Mouse (Mus musculus): ENCODE measurements around the gene Chst1.

The Chst1 gene

DNA sequence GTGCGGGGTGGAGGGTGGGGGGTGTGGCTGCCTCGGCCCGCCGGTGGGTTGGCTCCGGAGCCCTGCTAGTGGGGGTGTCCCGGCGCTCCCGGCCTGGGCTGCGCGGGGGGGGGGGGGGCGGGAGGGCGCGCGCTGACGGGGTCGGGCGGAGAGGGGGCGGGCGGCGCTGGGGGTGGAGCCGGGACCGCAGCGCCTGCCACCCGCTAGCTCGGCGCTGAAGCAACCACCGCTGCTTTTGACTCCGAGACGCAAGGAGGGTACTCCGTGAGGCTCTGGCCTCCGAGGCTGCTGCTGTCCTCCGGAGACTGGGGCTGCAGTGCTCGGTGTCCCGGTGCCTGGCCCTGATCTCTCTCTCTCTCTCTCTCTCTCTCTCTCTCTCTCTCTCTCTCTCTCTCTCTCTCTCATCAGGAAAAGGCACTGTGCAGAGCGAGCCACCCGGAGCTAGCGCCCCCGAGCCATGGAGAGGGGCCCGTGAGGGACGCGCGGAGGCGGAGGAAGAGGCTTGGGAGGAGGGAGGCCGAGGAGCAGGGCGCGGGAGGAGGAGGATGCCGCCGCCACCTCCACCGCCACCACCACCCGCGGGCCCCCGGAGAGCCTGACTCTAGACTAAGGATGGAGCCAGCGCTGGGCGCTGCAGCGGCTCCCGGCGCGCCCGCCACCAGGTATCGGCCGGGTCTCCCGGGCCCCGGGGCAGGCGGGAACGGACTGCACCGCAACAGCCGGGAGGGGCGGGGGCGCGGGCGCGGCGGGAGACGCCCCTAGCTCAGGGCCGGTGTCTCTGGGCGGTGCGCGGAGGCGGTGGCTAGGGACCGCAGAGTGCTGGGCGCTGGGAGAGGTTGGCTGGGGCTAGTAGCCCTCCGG lies at the start of gene Chst1:
Gene Chst1, plus strand, starts transcription at position 221 of the 861 bp plus-strand sequence.
- no peak for DNase-seq (ENCODE audit: low spot score)

- no peak for DNase-seq (ENCODE audit: low spot score)
Observed at GRCm38 (mm10) chr2:92550051-92550450, 49.5 kb upstream of the Chst1 start.

- no peak for DNase-seq (ENCODE audit: low spot score)
Observed at GRCm38 (mm10) chr2:92554536-92554935, 45.0 kb upstream of the Chst1 start.

DNA sequence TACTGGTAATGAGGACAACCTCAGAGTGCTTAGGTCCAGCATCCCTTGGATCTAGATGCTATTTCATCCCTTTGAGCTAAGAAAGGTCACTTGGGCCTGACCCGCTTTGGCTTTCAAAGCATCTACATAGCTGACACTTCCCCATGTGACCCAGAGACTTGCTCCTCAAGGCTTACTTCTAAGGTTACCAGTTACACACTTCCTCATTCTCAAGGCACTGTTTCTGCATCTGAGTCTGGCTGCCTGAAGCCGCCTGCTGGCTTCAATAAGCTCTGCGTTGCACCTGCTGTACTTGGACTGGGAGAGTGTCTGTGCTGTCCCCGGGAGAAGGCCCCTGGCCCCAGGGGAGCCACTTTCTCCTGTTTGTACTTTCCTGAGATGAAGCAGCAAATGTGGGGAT lies 36.6 kb upstream of the Chst1 start:
- no peak for DNase-seq (ENCODE audit: low spot score)

- no peak for DNase-seq (ENCODE audit: low spot score)
Observed at GRCm38 (mm10) chr2:92570623-92571022, 28.9 kb upstream of the Chst1 start.

DNA sequence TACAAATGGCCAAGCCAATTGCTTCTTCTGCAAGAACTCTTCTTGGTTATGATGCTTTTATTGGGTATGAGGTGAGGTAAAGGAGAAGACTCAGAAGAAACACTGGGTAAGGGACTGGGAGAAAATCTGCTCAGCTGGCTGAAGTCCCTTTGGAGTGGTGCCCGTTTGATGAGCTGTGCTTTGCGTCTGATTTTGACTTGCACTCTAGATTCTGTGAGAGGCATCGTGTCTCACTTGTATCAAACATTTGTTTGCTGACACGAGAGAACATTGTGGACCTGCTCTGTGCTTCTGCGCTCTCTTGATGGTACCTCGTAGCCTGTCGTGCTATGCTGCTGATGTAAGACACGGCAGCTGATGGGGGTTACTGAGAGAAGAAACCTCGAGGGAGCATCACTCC lies 21.7 kb upstream of the Chst1 start:
- DNase-seq (ENCODE audit: low spot score): no peak

DNA sequence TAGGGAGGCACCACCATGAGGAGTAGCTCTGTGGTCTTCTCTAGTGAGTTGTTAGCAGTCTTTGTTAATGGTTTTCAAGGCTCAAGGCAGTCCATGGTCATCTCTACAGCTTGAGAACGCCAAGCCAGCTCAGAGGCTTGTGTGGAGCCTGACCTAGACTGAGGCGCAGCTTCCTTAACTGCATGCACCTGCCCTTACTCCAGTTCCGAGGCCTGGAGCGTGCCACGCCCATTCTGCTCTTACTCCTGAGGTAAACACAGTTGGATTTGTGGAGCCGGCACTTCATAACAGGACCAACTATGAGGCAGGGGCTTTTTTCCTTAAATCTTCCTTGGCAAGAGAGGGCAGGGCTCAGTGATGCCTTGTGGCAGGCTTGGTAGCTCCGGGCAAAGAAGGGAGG lies 18.2 kb upstream of the Chst1 start:
- DNase-seq (ENCODE audit: low spot score): no peak

DNA sequence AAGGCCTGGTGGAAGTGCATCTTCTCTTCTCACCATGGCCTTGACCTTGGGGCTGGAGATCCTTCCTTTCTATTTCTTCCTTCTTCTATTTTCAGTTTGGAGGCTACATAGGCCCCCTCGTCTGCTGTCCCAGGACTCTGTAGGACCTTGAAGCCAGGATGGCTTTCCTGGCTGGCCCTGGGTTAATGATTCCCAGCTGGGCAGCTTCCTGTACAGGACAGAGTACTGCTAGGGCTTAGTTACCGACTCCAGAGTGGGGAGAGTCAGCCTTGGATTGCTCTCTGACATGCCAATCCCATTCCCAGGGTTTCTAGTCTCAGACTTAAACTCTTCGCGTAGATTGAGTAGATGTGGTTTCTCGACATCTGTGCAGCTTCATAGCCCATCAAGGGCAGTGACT lies 16.9 kb upstream of the Chst1 start:
- no peak for DNase-seq (ENCODE audit: low spot score)

- DNase-seq (ENCODE audit: low spot score): no peak
Observed at GRCm38 (mm10) chr2:92587806-92588205, 11.7 kb upstream of the Chst1 start.

GRCm38 (mm10) chr2:92594929-92595730 lies 4.4 kb upstream of the Chst1 start:
- no peak for DNase-seq (ENCODE audit: low spot score)

- DNase-seq (ENCODE audit: low spot score): no peak
Observed at GRCm38 (mm10) chr2:92597291-92597690, 2.2 kb upstream of the Chst1 start.

- DNase-seq (ENCODE audit: low spot score): no peak
Observed at GRCm38 (mm10) chr2:92598941-92599486, 493 bp upstream of the Chst1 start.

GRCm38 (mm10) chr2:92600348-92600670 lies 802 bp downstream of the Chst1 start:
- no peak for DNase-seq (ENCODE audit: low spot score)

DNA sequence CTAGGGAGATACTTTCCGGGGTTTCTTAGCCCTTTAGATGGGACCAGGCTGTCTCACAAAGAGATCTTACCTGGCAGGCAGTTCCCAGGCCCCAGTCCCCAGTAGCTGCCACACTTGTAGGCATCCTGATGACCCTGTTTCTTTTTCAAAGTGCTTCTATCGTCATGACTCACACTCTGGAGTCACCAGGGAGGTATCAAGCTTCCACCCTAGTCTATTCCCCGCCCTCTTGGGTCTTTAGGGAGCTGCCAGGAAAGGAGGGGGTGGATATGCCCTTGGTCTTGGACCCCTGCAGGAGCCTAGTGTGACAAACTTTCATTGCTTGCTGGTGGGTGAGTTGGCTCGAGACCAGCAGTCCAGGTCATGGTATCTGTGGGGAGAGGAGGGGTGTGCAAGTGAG lies 1.7 kb downstream of the Chst1 start:
- no peak for DNase-seq (ENCODE audit: low spot score)

DNA sequence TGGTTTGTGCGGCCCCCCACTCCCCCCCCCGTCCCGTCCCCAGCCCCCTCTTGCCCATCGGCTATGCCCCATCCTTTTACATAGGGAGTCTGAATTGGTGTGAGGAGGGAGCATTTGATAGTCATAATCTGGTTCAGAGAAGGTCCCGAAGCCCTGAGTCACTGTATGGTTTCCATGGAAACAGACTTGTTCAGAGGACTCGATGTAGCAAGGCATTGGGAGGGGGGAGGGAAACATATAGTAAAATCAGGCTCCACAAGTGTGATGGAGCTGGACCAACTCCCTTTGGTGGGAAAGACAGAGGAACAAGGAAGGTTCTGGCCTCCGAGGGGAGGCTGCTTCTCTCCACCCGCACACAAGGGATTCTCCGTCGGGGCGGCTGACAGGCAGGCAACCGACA lies 2.6 kb downstream of the Chst1 start:
- no peak for DNase-seq (ENCODE audit: low spot score)

DNA sequence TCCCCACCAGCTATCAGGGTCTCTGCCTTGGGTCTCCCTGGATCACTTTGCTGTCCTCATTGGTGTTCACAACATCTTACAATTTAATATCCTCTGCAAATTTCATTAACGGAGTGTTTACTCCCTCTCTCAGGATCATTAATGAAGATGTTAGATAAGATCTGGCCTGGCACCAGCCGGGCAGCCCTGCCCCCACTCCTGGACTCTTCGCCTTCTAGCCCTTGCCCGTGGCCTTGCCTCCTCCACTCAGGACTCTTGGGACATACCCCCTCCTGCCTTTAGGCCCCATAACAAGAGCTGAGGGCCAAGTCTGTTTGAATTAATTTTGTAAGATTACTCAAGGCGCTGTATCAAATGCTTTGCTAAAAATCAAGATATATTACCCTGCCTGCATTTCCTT lies 4.1 kb downstream of the Chst1 start:
- DNase-seq (ENCODE audit: low spot score): no peak

DNA sequence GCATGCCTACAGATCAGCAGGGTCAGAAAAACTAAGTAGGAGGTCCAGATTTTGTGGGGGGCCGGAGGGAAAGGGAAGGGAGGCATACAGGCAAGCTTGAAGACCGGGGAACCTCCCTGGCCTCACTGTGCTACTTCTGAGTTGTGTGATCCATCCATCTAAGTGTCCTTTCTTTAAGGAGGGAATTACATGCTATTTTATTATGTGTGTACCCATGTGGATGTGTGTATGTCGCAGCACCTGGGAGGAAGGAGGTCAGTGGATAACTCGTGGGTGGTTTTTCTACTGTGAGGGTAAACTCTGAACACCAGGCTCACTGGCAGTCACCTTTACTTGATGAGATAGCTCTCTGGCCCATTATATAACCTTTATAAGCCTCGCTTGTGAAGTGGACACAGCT lies 5.1 kb downstream of the Chst1 start:
- DNase-seq (ENCODE audit: low spot score): no peak

- no peak for DNase-seq (ENCODE audit: low spot score)
Observed at GRCm38 (mm10) chr2:92605995-92606394, 6.5 kb downstream of the Chst1 start.

- no peak for DNase-seq (ENCODE audit: low spot score)
Observed at GRCm38 (mm10) chr2:92607153-92607552, 7.6 kb downstream of the Chst1 start.

- DNase-seq (ENCODE audit: low spot score): no peak
Observed at GRCm38 (mm10) chr2:92607592-92607991, 8.1 kb downstream of the Chst1 start.

DNA sequence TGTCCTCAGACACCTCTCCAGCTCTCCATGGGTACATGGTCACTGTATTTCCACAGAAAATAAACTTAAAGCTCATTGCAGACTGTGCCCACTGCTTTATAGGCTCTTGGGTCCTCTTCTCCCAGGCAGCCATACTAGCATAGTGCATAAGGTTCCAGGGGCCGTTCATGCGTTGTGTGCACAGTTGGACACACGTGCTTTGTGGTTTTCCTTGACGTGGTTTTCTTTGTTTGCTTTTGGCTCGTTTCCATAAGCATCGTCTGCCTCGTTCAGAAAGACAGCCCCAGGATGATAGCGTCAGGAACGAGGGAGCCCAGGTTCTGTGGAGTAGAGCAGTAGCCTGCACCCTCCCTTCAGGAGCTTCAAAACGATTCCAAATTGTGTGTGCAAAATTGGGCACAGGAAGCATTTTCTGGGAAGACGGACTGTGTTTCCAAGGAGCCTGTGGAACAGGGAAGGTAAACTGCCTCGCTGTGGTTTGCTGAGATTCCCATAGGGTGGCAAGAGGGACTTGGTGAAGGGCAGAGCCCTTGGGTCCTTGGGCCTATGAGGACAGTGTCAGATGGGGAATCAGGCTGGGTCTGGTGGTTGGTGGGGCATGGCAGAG lies 8.6 kb downstream of the Chst1 start:
- no peak for DNase-seq (ENCODE audit: low spot score)

- DNase-seq (ENCODE audit: low spot score): no peak
Observed at GRCm38 (mm10) chr2:92608810-92609581, 9.5 kb downstream of the Chst1 start.

All from T-cell, adult 2 months (primary cell).